17 mouse cellular contexts compared by ENCODE assay signal in genomic region chr7:97302261-97302660, GRCm38 (mm10).
"Had no signal": no experiment of that assay in that cellular context is flagged by ENCODE, and none has a peak within 500 bp of the region (broad histone marks: within the 10 kb centered on the region; RNA-seq: fewer than 3 reads in every experiment).

No protein-coding gene starts in this region.

- H3K4me1 ChIP-seq: kidney, embryonic 15.5 days; midbrain, embryonic 12.5 days; neural tube, embryonic 12.5 days; neural tube, embryonic 15.5 days had no signal

- H3K9ac ChIP-seq: kidney, embryonic 15.5 days; liver, embryonic 13.5 days; midbrain, embryonic 12.5 days; neural tube, embryonic 12.5 days; neural tube, embryonic 15.5 days had no signal

- H3K9me3 ChIP-seq: kidney, embryonic 15.5 days; liver, embryonic 13.5 days; midbrain, embryonic 12.5 days; neural tube, embryonic 12.5 days; neural tube, embryonic 15.5 days had no signal

- H3K27me3 ChIP-seq: kidney, embryonic 15.5 days; liver, embryonic 13.5 days; midbrain, embryonic 12.5 days; neural tube, embryonic 12.5 days; neural tube, embryonic 15.5 days had no signal

- H3K27ac ChIP-seq: kidney, embryonic 15.5 days; left cerebral cortex, adult 2 months; liver, embryonic 13.5 days; midbrain, embryonic 12.5 days; neural tube, embryonic 12.5 days; neural tube, embryonic 15.5 days; stomach, postnatal 0 days had no signal

- H3K4me2 ChIP-seq: kidney, embryonic 15.5 days; liver, embryonic 13.5 days; midbrain, embryonic 12.5 days; neural tube, embryonic 12.5 days; neural tube, embryonic 15.5 days had no signal

- DNase-seq: kidney, postnatal 10 days; kidney, postnatal 36 days; layer of hippocampus, postnatal 36 days; liver, embryonic 13.5 days; lung, postnatal 14 days; right cerebral cortex, adult 18-20 months; right cerebral cortex, postnatal 14 days; right cerebral cortex, postnatal 4 days; thymus, adult 2 months; thymus, postnatal 14 days; thymus, postnatal 4 days had no signal

- H3K4me3 ChIP-seq: kidney, embryonic 15.5 days; left cerebral cortex, adult 2 months; liver, embryonic 13.5 days; midbrain, embryonic 12.5 days; neural tube, embryonic 12.5 days; neural tube, embryonic 15.5 days had no signal
